Mouse (Mus musculus): Measurements from ENCODE around the gene Ube2q1. TPM values are rescaled to one million over a fixed set of nuclear protein-coding genes. Genes with fewer than 3 reads are reported as not detected.

Gene Ube2q1
- polyA plus RNA-seq, 1 experiment = 49.2 TPM

DNA sequence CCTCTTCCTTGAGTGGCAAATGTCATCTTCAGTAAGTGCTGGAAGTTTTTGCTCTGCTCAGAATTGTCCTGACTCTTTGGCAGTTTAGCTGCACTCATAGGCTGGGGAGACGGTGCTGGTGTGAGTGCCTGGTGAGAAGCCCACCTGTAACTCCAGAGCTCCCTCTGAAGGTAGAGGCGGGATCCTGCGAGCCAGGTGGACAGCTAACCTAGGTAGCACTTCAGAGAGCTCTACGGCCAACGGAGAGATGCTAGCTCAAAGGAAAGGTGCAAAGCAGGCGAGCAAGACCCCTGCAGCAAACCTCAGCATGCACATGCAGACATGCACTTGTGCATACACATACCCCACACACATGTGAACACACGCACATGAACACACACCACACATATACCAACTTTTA is 40.6 kb downstream of the Ube2q1 start:
- Histone ChIP-seq H3K79me3 (ENCODE audit: low read depth) (no peaks in the 10 kb centered on the region), H3K4me3 (ENCODE audit: insufficient read depth, poor library complexity, severe bottlenecking) (no peak overlapping the region), H3K36me3 (ENCODE audit: control insufficient read depth, insufficient read depth) (no peaks in the 10 kb centered on the region), H3K27me3 (ENCODE audit: control insufficient read depth, insufficient read depth, insufficient read length) (peaks cover 40% of the 10 kb centered on the region), H3ac (ENCODE audit: control insufficient read depth, insufficient read length, low read depth) (no peak overlapping the region), H3K79me2 (ENCODE audit: control insufficient read depth, insufficient read depth) (no peaks in the 10 kb centered on the region)
- no peak for TF ChIP-seq FOSL1 (IDR thresholded peaks at IDR 0.05; ENCODE audit: insufficient read depth, low read length, poor library complexity, severe bottlenecking)
- no peak for TF ChIP-seq USF1 (IDR thresholded peaks at IDR 0.05; ENCODE audit: low read depth)
- TF ChIP-seq CTCF (IDR thresholded peaks at IDR 0.05; ENCODE audit: control insufficient read depth, insufficient read depth, insufficient read length) = no peak
- no peak for TF ChIP-seq MYOD1 (IDR thresholded peaks at IDR 0.05; ENCODE audit: control insufficient read depth, insufficient read length, low read depth)
- no peak for TF ChIP-seq MYOG (IDR thresholded peaks at IDR 0.05; ENCODE audit: control insufficient read depth, extremely low read depth, insufficient read length)

DNA sequence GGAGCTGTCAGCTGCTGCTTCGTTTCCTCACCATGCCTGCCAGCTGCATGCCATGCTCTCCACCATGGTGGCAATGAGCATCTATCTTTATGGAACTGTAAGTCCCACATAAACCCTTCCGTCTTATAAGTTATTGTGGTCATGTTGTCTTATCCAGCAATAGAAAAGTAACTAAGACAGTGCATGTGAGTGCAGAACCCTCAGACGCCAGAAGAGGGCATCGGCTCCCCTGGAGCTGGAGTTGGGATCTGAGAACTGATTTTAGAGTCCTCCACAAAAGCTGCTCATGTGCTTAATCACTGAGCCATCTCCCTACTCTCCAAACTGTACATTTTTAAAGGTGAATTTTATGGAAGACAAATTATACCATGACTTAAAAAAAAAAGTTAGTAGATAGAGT is 43.6 kb downstream of the Ube2q1 start:
- Histone ChIP-seq H3K79me3 (ENCODE audit: low read depth) (no peaks in the 10 kb centered on the region), H3K4me3 (ENCODE audit: insufficient read depth, poor library complexity, severe bottlenecking) (no peak overlapping the region), H3ac (ENCODE audit: control insufficient read depth, insufficient read length, low read depth) (no peak overlapping the region), H3K27me3 (ENCODE audit: control insufficient read depth, insufficient read depth, insufficient read length) (peaks cover 56% of the 10 kb centered on the region), H3K36me3 (ENCODE audit: control insufficient read depth, insufficient read depth) (no peaks in the 10 kb centered on the region), H3K79me2 (ENCODE audit: control insufficient read depth, insufficient read depth) (no peaks in the 10 kb centered on the region)
- TF ChIP-seq MAX (IDR thresholded peaks at IDR 0.05) (no peak), FOSL1 (IDR thresholded peaks at IDR 0.05; ENCODE audit: insufficient read depth, low read length, poor library complexity, severe bottlenecking) (no peak), CEBPB (IDR thresholded peaks at IDR 0.05; ENCODE audit: low read depth) (no peak), USF1 (IDR thresholded peaks at IDR 0.05; ENCODE audit: low read depth) (no peak), MYOD1 (IDR thresholded peaks at IDR 0.05; ENCODE audit: control insufficient read depth, insufficient read length, low read depth) (no peak), MYOG (IDR thresholded peaks at IDR 0.05; ENCODE audit: control insufficient read depth, extremely low read depth, insufficient read length) (no peak)

GRCm38 (mm10) chr3:89818605-89819004 is 45.2 kb downstream of the Ube2q1 start:
- no peaks in the 10 kb centered on the region for H3K36me3 ChIP-seq (ENCODE audit: control insufficient read depth, insufficient read depth)
- no peak overlapping the region for H3ac ChIP-seq (ENCODE audit: control insufficient read depth, insufficient read length, low read depth)
- H3K27me3 ChIP-seq (ENCODE audit: control insufficient read depth, insufficient read depth, insufficient read length) = peaks cover 57% of the 10 kb centered on the region

DNA sequence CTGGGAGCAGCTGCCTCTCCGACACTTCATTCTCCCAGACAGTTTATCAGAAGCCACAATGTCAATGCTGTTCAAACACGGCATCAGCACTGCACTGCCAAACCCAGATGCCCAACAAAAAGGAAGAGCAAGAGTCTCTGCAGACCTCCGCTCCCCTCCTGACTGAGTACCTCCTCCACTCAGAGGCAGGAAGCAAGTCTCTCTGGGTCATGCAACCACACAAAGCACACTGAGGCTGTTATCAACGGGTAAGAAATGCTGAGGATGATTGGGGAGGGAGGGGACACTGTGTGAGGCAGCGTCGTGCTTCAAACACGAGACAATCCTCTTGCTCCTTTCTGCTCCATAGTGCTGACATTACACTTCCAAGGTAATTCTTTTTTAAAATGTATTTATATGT is 46.5 kb downstream of the Ube2q1 start:
- H3K79me2 ChIP-seq (ENCODE audit: control insufficient read depth, insufficient read depth) = no peaks in the 10 kb centered on the region
- no peak overlapping the region for H3K4me3 ChIP-seq (ENCODE audit: insufficient read depth, poor library complexity, severe bottlenecking)
- no peaks in the 10 kb centered on the region for H3K79me3 ChIP-seq (ENCODE audit: low read depth)
- H3ac ChIP-seq (ENCODE audit: control insufficient read depth, insufficient read length, low read depth) = no peak overlapping the region
- peaks cover 58% of the 10 kb centered on the region for H3K27me3 ChIP-seq (ENCODE audit: control insufficient read depth, insufficient read depth, insufficient read length)
- TF ChIP-seq MYOD1 (IDR thresholded peaks at IDR 0.05; ENCODE audit: control insufficient read depth, insufficient read length, low read depth) = no peak
- no peak for TF ChIP-seq FOSL1 (IDR thresholded peaks at IDR 0.05; ENCODE audit: insufficient read depth, low read length, poor library complexity, severe bottlenecking)
- no peak for TF ChIP-seq MYOG (IDR thresholded peaks at IDR 0.05; ENCODE audit: control insufficient read depth, extremely low read depth, insufficient read length)
- TF ChIP-seq CEBPB (IDR thresholded peaks at IDR 0.05; ENCODE audit: low read depth) = no peak
- no peak for TF ChIP-seq MAX (IDR thresholded peaks at IDR 0.05)
- TF ChIP-seq CTCF (IDR thresholded peaks at IDR 0.05; ENCODE audit: control insufficient read depth, insufficient read depth, insufficient read length) = no peak
- TF ChIP-seq USF1 (IDR thresholded peaks at IDR 0.05; ENCODE audit: low read depth) = no peak
- H3K36me3 ChIP-seq (ENCODE audit: control insufficient read depth, insufficient read depth) = no peaks in the 10 kb centered on the region

More at GRCm38 (mm10) chr3:89818605-89819004, 45.2 kb downstream of the Ube2q1 start:
- no peak for TF ChIP-seq MYOG (IDR thresholded peaks at IDR 0.05; ENCODE audit: control insufficient read depth, extremely low read depth, insufficient read length)
- no peak for TF ChIP-seq MAX (IDR thresholded peaks at IDR 0.05)
- Histone ChIP-seq H3K79me3 (ENCODE audit: low read depth) (no peaks in the 10 kb centered on the region), H3K79me2 (ENCODE audit: control insufficient read depth, insufficient read depth) (no peaks in the 10 kb centered on the region), H3K4me3 (ENCODE audit: insufficient read depth, poor library complexity, severe bottlenecking) (no peak overlapping the region)

DNA sequence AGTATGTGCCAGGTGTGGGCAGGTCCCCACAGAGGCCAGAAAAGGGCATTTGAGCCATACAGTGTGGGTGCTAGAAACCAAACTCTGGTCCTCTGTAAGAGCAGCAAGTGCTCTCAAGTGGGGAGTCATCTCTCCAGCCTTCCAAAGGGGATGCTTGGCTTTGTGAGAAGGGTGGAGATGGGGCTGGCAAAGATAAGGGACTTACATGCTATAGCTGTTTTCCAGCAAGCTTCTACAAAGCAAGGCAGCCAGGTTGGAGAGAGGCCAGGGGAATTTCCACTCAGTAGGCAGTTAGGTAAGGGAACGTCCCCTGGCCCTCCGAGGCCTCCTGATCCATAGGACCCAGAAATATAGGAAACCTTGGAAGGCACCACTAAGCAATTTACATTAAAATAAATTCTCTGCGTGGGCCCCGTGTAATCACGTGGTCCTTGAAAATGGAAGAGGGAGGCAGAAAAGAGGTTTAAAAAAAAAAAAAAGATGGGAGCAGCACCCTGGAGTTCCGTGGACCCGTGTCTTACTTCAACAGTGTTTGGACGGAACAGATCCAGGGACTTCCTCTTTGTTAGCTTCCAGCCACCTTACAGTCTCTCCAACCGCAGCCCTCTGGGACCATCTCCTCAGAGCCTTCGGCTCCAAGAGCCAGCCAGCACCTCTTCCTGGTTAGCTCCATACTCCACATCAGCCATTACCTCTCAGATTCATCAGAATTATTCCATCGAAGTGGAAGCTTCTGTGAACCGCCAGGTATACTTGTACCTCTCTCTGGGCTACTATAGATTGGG is 47.1 kb downstream of the Ube2q1 start:
- no peaks in the 10 kb centered on the region for H3K79me2 ChIP-seq (ENCODE audit: control insufficient read depth, insufficient read depth)

GRCm38 (mm10) chr3:89821096-89821513 is 47.7 kb downstream of the Ube2q1 start:
- no peaks in the 10 kb centered on the region for H3K36me3 ChIP-seq (ENCODE audit: control insufficient read depth, insufficient read depth)
- no peaks in the 10 kb centered on the region for H3K79me3 ChIP-seq (ENCODE audit: low read depth)
- no peaks in the 10 kb centered on the region for H3K79me2 ChIP-seq (ENCODE audit: control insufficient read depth, insufficient read depth)
- TF ChIP-seq MAX (IDR thresholded peaks at IDR 0.05) (no peak), FOSL1 (IDR thresholded peaks at IDR 0.05; ENCODE audit: insufficient read depth, low read length, poor library complexity, severe bottlenecking) (no peak), MYOG (IDR thresholded peaks at IDR 0.05; ENCODE audit: control insufficient read depth, extremely low read depth, insufficient read length) (no peak), USF1 (IDR thresholded peaks at IDR 0.05; ENCODE audit: low read depth) (no peak), MYOD1 (IDR thresholded peaks at IDR 0.05; ENCODE audit: control insufficient read depth, insufficient read length, low read depth) (no peak), CTCF (IDR thresholded peaks at IDR 0.05; ENCODE audit: control insufficient read depth, insufficient read depth, insufficient read length) (no peak), CEBPB (IDR thresholded peaks at IDR 0.05; ENCODE audit: low read depth) (no peak)
- no peak overlapping the region for H3K4me3 ChIP-seq (ENCODE audit: insufficient read depth, poor library complexity, severe bottlenecking)
- H3ac ChIP-seq (ENCODE audit: control insufficient read depth, insufficient read length, low read depth) = no peak overlapping the region
- peaks cover 56% of the 10 kb centered on the region for H3K27me3 ChIP-seq (ENCODE audit: control insufficient read depth, insufficient read depth, insufficient read length)

More for the DNA sequence above, 47.1 kb downstream of the Ube2q1 start:
- no peak overlapping the region for H3ac ChIP-seq (ENCODE audit: control insufficient read depth, insufficient read length, low read depth)
- H3K4me3 ChIP-seq (ENCODE audit: insufficient read depth, poor library complexity, severe bottlenecking) = no peak overlapping the region
- peaks cover 58% of the 10 kb centered on the region for H3K27me3 ChIP-seq (ENCODE audit: control insufficient read depth, insufficient read depth, insufficient read length)
- no peaks in the 10 kb centered on the region for H3K36me3 ChIP-seq (ENCODE audit: control insufficient read depth, insufficient read depth)
- no peaks in the 10 kb centered on the region for H3K79me3 ChIP-seq (ENCODE audit: low read depth)
- TF ChIP-seq FOSL1 (IDR thresholded peaks at IDR 0.05; ENCODE audit: insufficient read depth, low read length, poor library complexity, severe bottlenecking) = no peak
- TF ChIP-seq MYOD1 (IDR thresholded peaks at IDR 0.05; ENCODE audit: control insufficient read depth, insufficient read length, low read depth) = no peak
- no peak for TF ChIP-seq CTCF (IDR thresholded peaks at IDR 0.05; ENCODE audit: control insufficient read depth, insufficient read depth, insufficient read length)
- no peak for TF ChIP-seq USF1 (IDR thresholded peaks at IDR 0.05; ENCODE audit: low read depth)
- no peak for TF ChIP-seq CEBPB (IDR thresholded peaks at IDR 0.05; ENCODE audit: low read depth)
- TF ChIP-seq MAX (IDR thresholded peaks at IDR 0.05) = no peak
- no peak for TF ChIP-seq MYOG (IDR thresholded peaks at IDR 0.05; ENCODE audit: control insufficient read depth, extremely low read depth, insufficient read length)
